Mouse (Mus musculus) telencephalon, adult 2 months (tissue): Measurements from ENCODE around the gene Tmem238.
"Not testable (repeated sequence)": the region's sequence is repeated elsewhere in the genome, so short reads cannot be mapped to it uniquely, and the experiment has no call there.

Experiments
- DNase-seq: peaks from one replicate; pipeline ENCODE4 v3.0.0-alpha.2; 2011; ENCODE audit warnings: low read depth, low spot score

Tmem238 gene

GRCm38 (mm10) chr7:4789436-4789935 lies at the start of gene Tmem238:
Tmem238 (minus strand) TSS chr7:4789656.
- DNase-seq, result no peak

GRCm38 (mm10) chr7:4837639-4838038 lies 48.2 kb upstream of the Tmem238 start:
- DNase-seq, result no peak

DNA sequence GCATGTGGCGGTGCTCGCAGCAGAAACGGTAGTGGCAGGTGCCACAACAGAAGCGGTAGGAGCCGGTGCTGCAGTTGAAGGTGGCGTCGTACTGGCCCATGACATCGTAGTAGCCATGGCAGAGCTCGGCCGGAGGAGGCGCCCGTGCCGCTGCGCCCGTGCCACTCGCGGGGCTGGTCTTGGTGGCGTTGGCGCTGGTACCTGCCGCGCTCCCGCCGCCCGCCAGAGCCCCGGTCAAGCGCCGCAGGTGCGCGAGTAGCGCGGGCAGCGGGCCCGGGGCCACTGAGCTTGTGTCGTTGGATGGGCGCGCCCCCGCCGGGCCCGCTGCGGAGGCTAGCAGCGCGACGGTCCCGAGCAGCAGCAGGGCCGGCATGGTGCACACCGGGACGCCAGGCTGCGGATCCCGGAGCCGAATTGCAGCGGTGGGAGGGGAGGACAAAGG lies 46.9 kb upstream of the Tmem238 start:
- no peak for DNase-seq

- DNase-seq, result no peak
Observed at GRCm38 (mm10) chr7:4835631-4836327, 46.3 kb upstream of the Tmem238 start.

DNA sequence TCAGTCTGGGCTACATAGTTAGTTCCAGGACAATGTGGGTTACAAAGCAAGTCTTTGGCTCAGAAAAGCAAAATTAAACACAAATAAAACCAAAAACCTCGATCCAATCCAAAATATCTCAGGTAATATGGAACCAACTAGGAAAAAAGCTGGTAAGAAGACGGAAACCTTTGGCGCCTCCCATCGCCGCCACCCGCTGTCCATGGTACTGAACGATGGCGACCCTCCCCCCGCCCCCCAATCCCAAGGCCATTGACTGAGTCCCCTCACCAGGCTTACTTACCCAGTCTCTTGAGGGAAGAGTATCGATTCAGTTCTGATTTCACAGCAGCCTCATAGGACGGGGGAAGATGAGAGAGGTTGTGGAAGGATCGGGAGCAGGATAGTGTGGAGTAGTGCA lies 41.0 kb upstream of the Tmem238 start:
- no peak for DNase-seq

DNA sequence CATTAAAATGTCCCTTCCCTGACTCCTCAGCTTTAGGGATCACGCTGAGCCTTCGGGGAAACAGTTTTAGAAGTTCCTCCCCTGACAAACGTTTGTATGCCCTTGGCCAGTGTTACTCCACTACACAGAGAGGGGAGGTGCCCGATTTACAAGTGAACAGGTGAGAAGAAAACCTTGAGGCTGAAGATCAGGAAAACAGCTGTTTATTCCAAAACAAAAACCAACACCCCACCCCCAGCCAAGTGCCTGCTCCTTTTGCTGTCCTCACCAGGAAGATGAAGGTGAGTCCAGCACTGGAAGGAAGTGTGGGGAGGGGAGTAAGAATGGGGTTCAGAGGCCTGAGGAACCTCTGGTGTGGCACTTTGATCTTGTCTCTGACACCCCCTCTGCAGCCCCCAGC lies 35.9 kb upstream of the Tmem238 start:
- DNase-seq, result no peak

DNA sequence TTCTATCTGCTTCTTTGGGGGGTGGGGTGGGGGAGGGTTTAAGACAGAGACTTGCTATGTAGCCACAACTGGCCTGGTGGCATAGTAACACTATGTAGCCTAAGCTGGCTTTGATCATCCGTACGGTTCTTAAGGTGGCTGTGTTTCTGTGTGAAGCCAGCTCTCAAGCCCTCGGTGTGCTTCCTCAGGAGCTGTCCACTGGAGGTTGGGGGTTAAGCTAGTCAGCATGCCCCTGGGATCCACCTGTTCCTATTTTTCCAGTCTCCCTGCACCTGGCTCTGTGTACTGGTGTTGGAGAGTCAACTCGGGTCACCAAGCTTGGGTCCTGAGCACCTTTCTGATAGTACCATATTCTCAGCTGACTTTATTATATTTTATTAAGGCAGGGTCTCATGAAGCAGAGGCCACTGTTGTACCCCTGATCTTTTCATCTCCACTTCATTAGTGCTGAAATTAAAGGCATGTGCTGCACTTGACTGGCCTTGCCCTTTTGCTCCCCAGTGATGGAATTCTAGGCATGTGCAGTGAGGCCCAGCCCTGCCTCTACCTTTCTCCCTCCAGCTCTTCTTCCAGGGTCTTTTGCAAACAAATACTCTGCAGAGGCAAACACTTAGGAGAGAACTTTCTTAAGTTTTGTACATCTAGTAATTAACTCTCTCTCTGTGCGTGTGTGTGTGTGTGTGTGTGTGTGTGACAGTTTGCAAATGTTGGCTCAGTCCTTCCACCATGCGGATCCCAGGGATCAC lies 32.9 kb upstream of the Tmem238 start:
- DNase-seq, result no peak

DNA sequence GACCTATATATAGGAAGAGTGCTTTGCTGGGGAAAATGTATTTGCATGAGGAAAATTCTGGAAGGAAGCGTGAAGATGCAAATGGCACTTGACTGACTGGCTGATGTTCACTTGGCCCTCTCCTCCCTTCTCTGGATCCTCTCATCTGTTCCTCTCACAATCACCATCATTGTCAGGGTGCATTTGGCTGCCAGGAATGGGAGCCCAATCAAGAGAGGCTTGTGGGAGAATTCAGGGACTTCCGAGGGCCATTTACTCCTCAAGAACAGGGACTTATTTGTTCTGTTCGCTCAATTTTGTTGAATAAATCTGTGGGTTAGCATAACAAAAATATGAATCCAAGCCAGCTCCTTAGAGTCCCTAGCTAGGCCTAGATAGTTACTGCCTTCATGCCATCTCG lies 32.2 kb upstream of the Tmem238 start:
- peak; percentile 70 for DNase-seq

DNA sequence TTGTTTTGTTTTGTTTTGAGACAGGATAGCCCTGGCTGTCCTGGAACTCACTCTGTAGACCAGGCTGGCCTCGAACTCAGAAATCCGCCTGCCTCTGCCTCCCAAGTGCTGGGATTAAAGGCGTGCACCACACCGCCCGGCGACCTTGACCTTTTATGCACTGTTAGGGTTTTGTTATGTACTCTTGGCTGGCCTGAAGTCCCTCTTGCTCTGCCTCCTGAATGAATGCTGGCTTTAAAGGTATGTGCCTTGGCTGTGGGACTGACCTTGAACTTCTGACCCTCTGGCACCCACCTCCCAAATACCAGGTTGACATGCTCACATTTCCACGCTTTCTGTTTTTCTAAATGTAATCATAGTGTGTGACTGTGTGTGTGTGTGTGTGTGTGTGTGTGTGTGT lies 31.5 kb upstream of the Tmem238 start:
- DNase-seq, result not testable (repeated sequence)

DNA sequence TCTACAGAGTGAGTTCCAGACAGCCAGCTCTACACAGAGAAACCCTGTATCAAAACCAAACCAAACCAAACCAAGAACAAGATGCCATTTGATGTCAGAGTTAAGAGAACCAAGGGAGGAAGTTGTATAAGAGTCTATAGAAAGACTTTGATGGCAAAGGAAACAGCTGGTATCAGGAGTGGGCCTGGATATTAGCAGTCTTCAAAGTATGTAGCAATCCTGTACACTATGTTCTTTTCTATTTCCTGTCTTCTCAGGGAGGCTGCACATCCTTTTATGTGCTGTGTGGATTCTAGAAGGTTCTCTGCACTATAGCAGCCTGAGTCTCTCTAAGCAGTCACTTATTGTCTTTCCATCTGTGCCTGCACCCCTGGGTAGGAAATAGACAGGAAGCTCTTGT lies 27.1 kb upstream of the Tmem238 start:
- no peak for DNase-seq

DNA sequence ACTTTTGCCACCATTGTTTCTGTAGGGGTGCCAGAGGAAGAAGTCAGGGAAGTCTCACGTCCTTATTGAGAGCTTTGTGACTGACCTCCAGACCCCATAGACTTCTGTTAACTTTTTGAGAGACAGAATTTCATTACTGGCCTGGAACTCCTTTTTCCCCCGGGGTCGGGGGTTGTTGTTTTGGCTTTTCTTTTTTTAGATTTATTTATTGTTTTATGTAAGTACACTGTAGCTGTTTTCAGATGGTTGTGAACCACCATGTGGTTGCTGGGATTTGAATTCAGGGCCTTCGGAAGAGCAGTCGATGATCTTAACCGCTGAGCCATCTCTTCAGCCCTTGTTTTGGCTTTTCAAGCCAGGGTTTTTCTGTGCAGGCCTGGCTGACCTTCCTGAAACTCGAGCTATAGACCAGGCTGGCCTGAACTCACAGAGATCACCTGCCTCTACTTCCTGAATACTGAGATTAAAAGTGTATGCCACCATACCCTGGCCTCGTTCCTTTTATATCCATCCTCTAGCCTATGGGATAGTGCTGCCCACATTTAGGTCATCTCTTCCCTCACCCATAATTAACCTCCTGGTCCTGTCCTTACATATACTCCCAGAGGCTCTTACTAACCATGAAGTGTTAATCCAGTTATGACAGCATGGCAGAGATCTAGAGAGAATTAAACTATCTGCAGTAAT lies 23.8 kb upstream of the Tmem238 start:
- DNase-seq, result no peak

GRCm38 (mm10) chr7:4812303-4813104 lies 23.0 kb upstream of the Tmem238 start, which contains the start of gene Ube2s:
Ube2s (minus strand) TSS chr7:4812590.
- peak; percentile 100 for DNase-seq

DNA sequence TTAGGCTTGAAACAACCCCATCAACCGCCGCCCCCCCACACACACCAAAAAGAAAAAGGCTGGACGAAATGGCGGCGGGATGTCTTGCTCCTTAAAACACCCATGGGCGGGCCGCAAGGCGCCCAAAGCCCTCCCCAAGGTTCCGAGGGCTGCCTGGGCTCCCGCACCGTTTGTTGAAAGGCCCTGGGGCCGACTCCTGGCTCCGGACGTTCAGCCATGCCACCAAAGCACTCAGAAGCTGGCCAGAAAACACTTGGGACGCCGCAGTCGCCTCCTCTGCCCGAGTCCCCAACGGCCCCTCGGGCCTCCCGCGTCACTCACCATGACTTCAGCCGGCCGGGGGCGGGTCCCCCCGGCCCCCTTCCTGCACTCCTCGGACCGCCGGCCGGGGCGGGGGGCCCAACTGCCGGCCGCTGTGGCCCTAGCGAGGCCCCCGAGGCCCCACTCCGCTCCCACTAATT lies 22.4 kb upstream of the Tmem238 start:
- no peak for DNase-seq

DNA sequence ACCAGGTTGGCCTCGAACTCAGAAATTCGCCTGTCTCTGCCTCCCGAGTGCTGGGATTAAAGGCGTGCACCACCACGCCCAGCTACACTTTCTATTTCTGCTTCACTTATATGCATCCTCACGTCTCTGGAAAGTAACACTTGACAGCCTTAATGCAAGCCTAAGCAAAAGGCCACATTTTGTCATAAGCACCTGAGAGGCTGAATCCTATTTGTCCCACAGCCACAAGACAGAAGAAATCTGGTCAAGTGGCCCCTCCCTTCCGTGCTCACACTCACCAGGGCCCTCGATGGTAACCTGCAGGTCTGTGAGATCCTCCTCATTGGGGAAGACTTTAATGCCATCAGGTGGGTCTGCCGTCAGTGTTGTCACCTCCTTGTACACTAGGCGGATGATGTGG lies 21.7 kb upstream of the Tmem238 start:
- not testable (repeated sequence) for DNase-seq

GRCm38 (mm10) chr7:4806716-4807115 lies 17.3 kb upstream of the Tmem238 start:
- DNase-seq, result no peak

- no peak for DNase-seq
Observed at GRCm38 (mm10) chr7:4802247-4802646, 12.8 kb upstream of the Tmem238 start.

DNA sequence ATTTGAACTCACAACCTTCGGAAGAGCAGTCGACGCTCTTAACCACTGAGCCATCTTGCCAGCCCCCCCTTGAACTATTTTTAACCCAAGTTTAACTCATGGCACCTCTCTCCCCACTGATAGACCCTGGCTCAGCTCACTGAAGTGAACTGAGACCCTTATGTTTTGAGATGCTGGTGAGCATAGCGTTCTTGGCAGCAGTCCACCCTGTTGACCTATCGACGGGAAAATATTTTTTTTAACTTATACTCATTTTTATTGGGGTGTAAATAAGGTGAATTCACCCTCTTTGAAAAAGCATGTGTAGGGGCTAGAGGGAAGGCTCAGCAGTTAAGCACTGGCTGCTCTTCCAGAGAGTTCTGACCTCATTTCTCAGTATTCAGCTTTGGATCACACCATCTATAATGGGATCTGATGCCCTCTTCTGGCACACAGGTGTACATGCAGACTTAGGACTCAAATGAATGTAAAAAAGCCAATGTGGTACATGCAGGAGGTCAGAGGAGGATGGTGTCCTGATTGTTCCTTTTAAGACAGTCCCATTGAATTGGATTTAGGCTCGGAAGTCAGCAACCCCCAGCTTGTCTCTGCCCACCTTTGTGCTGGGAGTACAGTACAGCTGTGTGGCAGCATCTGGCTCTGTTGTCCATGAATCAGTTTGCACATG lies 6.4 kb upstream of the Tmem238 start:
- no peak for DNase-seq

GRCm38 (mm10) chr7:4794631-4795168 lies 5.2 kb upstream of the Tmem238 start:
- no peak for DNase-seq

- DNase-seq, result no peak
Observed at GRCm38 (mm10) chr7:4793674-4794073, 4.2 kb upstream of the Tmem238 start.

DNA sequence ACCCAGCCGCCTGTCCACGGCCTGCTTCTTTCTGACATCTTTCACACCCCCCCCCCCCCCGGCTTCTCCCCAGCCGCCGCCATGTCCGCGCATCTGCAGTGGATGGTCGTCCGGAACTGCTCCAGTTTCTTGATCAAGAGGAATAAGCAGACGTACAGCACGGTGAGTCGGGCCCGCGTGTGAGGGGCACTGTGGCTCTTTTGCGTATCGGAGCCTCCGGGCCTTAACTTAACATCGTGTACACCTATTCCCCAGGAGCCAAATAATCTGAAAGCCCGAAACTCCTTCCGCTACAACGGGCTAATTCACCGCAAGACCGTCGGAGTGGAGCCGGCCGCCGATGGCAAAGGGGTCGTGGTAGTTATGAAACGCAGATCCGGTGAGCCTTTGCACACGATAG lies 3.8 kb upstream of the Tmem238 start:
- DNase-seq, result not testable (repeated sequence)
